Mouse (Mus musculus) lung, adult 18-20 months (tissue): Measurements from ENCODE around the gene Wdr1.

Experiments
- DNase-seq, 2 experiments: peaks; one replicate each; pipeline ENCODE4 v3.0.0; 2022; ENCODE audit warnings: mixed read lengths in 2 of 2

Wdr1 gene

DNA sequence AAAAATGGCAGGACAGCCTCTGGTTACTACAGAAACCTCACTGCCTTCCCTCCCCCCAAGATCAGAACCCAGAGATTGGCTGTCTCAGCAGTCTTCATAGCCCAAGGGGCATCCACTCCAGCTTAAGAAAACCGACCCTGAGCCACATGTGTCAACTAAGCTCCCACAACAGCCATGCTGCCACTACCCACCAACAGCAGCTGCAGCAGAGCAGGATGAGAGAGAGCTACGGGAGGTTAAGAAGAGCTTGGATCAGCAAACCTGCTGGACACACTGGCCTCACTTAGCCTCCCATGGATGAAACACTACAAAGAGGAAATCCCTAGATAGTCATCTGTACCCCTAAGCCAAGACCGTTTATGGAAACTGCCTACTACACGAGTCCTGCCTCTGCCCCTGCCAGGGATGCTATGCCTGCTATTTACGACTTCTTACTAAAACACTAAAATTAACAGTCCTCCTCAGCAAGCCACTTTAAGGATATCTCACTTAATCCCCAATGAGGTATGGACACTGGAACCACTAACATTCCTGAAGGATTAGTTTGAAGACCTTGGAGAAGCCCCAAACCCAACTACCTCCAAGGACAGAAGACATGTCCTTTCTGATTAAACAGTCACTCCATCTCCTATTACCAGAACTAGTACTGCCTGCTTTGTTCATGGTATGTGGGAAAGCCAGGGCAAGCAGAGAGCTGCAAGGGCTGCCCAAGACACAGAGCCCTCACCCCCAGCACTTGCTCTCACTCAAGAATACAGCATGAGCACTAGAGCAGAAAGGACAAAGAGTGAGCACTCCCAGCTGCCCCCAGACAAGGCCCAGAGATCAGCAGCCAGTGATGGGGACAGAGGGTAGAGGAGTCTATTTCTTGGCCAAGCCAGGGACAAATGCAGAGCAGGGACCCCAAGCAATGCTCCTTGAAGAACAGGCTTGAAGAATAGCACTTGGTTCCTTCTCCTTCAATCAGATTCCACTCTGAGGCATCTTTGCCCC lies 18.3 kb downstream of the Wdr1 start:
- DNase-seq = no peak

DNA sequence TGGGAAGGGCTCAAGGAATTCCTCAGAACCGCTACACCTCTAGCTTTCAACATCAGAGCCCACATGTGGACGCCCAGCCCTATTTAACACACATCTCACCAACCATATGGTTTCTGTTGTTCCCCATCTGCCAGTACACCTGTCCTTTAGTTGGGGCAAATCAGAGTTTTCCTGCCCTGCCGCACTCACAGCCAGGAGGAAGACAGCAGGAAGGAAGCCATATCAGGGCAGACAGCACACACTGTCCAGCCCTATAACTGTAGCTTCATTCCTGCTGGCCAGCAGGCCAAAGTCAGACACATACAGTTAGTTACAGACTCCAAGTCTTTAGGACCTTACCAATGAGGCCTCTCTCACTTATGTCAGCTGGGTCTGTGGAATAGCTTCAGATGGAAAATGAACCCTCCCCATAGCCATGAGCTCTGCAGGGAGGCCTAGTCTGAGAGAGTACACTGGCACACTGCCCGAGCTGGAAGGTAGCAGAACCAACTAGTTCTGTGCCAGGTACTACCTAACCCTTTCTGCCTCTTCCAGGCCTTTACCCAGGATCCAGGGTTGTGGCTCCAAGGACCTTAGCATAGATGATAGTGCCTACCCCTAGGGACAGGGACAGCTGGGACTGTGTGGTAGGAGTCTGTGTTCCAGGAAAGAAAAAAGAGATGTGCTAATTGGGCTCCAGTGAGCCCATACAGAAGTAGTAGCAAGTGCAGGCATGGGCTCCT lies 19.4 kb downstream of the Wdr1 start:
- no peak for DNase-seq

DNA sequence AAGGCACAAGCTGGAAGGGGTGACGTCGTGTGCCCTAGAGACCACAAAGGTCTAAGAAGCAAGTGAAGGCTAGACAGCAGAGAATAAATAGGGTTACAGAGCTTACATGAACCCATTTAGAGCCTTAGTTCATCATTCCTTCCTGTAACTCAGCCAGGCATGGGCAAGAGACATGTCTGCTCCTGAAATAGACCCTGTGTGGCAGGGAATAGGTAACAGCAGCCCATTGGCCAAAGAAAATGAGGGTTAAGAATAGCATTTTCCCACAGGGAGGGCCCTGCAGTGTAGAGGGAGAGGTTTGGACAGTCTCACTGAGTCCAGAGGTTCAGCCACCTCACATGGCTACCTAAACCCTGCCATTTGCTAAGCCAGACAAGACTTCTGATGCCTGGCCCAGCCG lies 21.3 kb downstream of the Wdr1 start:
- no peak for DNase-seq

DNA sequence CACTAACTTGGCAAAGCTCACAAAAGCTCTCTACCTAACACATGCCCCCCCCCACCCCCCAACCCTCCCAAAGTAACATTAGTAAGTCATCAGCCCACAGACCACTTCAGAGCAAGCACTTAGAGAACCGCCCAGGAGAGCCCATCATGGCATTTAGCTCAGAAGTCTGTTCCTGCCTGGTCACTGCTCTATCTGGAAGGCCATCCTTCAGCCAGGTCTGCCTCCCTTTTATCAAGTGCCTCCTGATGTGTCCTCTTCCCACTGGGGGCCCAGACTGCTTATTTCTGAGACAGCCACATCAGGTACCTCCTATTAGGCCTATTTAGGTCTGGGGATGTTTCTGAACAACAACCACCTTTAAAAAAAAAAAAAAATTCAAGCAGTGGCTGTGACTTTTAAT lies 22.1 kb downstream of the Wdr1 start:
- no peak for DNase-seq

DNA sequence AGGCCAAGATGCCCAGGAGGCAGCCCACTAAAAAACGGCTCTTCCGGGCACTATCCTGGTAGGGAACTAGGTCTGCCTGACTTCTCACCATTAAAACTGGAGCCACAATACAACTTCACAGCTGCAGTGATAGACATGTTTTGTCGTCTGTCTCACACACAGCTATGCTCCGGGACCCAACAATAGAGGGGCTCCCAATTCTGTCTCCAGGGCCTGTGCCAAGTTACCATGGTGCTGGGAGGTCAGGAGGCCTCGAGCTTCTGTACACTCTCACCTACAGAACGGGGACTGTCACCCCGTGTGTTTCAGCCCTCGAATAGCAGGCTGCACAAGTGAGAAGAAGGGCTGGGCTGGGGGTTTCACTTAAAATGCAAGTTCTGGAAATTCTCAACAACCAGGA lies 24.5 kb downstream of the Wdr1 start:
- no peak for DNase-seq

DNA sequence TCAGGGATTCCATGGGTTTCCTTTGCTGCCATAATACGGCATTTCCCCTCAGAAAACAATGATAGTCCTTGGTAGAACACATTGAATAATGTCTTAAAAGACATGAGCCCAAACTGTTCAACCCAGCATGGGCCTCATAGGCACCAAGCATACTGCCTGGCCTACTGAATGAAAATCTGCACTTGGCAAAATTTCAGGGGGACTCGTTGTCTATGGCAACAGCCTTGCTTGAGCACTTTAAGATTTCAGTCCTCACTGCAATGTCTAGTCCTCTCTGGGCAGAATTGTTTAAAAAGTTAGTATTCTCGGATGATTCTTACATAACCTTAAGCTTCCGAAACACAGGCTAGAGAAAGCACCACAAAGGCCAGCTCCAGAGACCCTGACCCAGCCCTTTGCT lies 25.2 kb downstream of the Wdr1 start:
- no peak for DNase-seq

DNA sequence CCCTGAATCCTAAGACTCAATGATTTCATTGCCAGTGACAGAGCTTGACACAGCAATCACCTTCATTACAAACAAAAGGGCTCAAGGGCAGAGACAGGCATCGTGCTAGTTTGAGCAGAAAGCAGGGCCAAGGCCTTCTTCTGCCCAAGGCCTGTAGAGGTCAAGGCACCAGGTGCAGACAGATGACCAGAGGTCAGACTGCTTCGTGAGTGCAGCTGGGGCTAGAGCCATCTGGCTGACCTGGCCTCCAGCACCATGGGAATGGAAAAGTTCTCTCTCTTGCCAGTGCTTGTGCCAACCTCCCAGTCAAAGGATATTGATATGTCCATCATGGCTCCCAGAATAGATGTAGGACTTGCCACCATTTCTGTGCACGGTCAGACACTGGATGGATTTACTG lies 26.2 kb downstream of the Wdr1 start:
- no peak for DNase-seq

DNA sequence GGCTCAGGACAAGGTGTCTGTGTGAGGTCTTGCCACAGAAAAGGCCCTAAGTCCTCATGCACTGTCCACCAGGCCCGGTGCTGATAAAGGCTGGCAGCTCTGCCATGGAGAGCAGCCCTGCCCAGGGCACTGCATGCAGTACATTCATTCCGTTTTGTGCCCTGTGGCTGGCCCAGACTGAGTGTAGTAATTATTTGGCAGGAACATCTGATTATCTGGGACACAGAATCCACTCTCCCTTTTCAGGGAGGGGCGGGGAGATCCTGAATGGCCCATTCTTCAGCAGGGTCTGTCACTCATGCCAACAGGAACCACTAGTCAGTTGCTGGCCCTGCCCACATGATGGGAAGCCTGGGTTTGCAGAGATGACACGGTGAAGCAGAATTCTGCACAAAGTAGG lies 30.9 kb downstream of the Wdr1 start:
- DNase-seq = no peak

DNA sequence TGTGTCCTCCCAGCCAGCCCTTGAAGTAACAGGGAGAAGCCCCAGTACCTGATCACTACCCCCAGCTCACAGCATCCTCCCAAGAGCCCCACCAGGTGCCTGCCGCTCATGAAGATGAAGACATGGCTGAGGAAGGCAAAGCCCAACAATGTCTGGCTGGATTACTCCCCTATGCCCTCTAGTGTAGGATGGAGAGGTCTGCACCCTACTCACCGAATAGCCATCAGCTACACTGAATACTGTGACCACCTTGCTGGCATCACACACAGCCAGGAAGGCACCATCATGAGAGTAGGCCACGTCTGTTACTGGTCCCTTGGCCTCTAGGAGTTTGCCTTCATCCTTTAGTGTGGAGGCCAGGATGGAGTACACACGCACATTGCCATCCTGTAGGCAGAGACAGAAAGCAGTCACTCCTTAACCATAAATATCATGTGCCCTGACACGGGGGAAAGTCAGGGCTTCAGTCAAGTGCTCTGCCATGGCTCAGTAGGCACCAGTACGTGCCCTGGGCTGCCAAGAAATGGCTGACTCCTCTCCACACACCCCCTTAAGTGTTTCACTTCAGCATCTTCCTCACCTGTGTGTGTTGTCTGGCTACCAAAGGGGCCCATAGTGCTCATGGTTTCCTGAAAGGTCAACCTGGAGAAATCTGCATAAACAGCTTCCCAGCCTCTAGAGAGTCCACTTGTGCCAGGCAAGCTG lies 33.1 kb downstream of the Wdr1 start:
- no peak for DNase-seq

DNA sequence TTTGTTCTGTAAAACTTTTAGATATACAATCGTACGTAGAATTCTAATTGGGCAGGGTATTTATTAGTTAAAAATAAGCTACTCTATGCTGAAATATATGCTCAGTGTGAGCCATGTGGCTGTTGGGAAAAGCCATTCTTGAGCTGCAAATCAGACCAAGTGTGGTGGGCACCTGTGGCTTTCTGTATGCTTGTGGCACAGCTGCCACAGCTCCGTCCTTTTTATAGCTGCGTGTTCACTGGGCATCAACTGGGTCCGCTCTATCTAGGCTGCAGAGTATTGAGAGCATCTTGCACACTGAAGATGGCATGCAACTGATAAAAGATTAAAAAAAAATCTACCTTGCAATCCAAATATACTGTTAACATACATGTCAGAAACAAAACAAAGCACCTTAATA lies 40.0 kb downstream of the Wdr1 start:
- DNase-seq = no peak

DNA sequence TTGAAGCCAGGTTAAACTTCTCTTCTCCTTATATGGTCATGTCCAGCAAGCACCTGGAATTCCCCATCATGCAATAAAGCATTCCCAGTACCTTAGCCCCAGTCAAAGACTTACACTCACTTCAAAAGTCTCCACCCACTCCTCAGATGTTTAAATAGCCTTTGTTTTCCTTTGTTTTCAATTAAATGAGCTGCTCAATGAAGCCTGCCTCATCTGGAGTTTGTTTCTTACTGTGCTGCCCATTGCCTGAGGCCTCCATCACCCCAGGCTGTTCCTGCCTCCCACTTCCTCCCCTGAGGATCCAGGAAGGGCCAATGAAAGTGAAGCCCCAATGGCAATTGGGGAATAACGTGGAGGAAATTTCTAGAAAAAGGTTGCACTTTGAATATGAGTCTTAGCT lies 42.2 kb downstream of the Wdr1 start:
- no peak for DNase-seq

DNA sequence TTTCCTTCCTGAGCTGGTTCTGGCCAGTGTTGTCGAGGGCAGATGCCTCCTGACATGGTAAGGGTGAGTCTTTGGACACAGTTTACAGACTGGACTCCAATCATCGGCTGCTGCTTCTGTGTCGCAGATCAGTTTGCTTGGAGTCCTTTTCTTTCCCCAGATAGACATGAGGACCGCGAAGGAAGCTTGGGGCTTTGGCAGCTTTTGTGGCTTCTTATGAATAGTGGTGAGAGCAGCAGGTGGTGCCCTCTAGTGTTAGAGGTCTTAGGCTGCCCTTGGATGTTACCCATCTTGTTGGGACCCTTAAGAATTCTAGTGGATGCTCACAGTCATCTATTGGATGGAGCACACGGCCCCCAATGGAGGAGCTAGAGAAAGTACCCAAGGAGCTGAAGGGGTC lies 46.8 kb downstream of the Wdr1 start:
- peak; percentile 14 to 23 for DNase-seq

DNA sequence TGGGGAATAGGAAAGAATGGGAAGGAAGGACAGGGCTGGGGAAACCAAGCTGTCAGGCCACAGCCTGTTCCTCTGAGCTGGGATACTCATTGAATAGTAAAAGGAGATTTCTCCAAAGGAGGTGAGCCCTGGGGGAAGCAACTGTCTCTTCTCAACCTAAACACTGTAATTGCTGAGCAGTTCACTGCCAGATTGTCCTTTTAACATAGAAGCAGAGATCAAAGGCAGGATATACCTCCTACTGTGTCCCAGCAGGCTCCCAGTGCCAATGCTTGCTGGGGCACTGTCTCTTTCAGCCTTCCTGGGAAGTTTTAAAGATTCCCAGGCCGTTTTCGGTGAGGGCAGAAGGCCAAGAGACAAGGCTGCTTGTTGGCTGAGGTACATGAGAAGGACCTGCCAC lies 50.0 kb downstream of the Wdr1 start:
- no peak for DNase-seq

DNA sequence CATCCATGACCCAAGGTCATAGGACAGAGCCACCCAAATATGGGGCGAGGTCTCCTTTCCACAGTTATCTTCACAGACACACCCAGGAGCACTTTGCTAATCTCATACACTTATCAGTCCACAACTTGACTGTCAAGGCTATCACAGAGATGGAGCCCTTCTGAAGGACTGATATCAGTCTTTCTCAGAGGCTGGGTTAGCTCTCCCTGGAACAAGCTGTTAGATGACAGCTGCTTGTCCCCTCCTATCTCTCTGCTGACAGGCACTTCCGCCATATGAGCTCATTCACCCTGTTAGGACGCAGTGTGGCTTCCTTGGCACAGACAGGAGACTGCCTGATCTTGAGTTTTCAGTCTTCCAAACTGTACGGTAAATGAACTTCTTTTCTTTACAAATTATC lies 53.5 kb downstream of the Wdr1 start:
- DNase-seq = no peak

DNA sequence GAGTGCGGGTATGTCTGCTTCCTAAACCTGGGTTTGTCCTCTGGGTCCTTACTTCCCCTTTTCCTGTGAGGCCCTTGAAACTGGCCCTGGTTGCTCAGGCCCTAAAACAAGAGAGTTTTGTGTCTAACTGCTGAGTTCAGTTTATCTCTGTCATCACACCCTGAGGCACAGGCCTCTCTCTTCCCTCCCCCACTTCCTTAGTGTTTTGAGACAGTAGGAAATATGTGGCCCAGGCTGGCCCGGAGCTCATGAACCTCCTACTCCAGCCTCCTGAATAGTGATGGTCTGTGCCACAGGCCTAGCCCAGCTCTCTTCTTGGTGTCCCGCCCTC lies 57.6 kb downstream of the Wdr1 start:
- no peak for DNase-seq

DNA sequence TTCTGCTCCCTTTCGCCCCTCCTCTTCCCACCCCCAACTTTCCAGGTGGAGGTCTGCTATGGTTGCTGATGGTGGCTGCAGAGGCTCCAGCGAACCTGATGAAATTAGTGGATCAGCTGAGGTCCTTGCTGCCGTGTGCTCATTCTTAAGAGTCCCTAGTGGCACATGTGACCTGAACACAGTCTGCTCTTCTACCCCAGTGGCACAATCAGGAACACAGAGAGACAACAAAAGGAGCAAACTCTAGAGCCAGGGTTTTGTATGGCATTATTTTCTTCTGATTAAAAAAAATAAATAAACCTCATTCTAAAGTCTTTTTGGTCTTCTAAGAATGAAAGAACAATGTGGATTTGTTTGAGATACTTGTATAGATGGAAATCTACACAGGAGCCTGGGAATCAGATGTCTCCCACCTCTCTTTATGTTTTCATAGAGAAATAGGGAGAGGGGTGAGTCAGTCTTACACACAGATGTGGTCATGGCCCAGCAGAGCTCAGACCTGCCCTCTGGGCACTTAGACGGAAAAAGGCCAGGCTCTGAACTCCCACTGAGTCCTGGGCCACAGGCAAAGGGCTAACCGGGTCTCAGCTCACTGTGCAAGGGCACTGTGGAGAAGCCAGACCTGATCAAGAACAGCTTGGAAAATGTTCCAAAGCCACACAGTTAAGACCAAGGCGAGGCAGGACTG lies 58.1 kb downstream of the Wdr1 start:
- no peak for DNase-seq

DNA sequence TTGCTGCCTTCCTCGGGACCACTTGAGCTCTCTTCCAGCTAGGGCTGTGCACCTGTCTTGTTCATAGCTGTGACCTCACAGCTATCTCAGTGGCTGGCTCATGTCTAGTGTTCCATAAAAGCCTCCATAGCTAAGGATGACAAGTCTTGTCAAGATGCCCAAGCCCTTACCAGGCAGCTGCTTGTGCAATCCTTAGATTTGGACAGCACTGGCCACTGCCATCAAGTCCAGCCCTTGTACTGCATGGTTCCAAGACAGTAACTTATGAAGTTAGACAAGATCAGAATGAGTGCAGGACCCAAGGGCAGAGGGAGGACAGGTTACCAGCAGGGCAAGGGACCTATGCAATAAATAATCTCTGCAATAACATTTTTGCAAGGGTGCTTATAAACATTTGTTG lies 58.9 kb downstream of the Wdr1 start:
- DNase-seq = no peak

DNA sequence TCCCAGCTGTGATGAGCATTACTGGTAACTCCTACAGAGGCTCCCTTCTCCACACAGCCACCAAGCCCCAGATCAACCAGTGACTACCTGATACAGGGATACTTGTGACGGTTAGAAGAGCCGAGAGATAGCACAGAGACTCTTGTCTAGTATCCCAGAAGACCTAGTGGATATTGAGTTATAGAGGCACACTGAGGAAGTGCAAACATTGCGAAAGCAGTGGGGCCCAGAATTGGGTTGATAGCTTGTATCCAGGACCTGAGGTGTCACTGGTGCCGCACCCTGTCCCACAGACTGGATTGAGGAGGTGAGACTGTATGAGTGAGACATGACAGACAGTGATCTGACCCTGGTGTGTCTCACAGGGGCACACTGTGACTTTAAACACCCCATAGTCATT lies 60.0 kb downstream of the Wdr1 start, which contains the start of gene Slc2a9:
Gene Slc2a9 (minus strand): TSS at position 152 of the 400 bp plus-strand sequence.
- no peak for DNase-seq

DNA sequence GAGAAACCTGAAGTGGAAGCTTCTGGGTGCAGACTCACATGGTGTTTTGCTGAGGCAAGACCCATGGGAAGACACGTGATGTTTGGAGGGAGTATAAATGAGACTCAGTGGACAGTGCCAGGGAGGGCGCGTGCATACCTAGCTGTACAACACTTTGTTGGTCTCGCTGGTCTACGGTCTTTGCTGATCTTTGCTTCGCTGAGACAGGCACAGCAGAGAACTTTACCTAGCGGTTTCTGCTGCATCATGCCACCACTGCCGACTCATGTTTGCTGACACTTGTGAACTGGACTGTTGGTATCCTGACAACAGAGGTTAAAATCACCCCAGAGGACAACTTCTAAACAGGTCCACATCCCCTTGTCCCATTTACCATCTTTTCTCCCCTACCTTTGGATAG lies 63.0 kb downstream of the Wdr1 start:
- no peak for DNase-seq

DNA sequence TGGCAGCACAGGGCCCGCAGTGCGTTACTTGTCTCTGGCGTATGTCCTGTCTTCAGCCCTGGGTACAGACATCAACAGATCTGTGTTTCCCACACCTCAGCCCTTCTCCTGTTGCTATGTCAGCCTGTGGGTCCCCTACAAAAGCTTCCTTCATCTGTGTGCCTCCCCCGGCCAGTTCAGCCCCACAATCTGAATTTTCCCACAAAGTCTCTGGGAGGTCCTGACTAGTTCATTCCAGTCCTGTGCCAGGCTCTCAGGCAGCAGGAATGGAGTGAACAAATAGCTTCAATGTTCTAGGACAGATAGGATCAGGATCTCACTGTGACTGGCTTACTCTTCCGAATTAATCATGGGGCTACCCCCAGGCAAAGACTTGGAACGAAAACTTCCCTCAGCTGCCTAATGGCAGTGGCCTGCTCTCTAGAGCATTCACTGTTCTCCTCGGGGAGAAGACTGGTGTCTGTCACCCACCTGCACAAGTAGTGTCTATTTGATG lies 63.7 kb downstream of the Wdr1 start:
- DNase-seq = no peak

DNA sequence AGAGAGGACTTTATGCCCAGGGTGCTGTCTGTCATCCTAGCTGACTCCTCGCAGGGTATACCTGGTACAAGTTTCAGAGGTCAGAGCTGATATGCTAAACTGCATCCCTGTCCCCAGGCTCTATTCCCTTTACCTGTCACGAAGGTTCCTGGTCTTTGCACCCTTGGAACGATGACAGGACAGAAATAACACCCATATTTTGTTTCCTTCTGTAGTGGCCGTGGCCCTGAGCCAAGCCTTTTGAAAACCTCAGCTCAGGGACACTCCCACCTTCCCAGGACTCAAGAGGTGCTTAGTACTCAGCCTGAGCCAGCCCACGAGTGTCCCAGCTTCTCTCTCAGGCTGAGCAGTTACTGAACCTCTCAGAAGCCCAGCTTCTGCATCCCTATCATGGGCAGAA lies 64.5 kb downstream of the Wdr1 start:
- peak; percentile 73 to 76 for DNase-seq

DNA sequence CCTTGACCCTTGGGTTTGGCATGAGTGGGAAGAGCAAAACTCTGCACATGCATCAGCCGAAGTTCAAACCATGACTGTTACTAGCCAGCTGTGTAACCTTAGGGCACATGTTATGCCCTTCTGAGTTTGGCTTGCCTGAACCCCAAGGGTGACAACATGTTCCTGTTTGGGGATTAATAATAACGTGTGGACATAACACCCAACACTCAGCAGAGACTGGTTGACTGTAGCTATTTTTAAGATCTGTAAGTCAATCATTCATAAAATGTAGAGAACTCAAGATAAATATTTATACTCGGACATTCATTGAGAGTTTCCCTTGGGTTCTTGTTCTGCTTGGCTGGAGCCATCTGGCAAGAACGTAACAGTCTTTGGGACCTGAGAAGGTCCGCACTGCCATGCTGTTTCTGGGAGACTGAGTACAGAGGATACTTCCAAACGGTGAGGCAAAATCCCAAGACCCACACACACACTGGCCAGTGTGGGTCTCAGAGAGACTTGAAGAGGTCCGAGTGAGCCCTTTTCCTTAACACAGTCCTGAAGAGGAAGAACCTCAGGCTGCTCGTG lies 66.4 kb downstream of the Wdr1 start:
- DNase-seq = no peak
